Mouse (Mus musculus): Measurements from ENCODE around the gene Skiv2l.
"Not testable (repeated sequence)": the region's sequence is repeated elsewhere in the genome, so short reads cannot be mapped to it uniquely, and the experiment has no call there.

The Skiv2l gene

GRCm38 (mm10) chr17:34879336-34879879, 29.4 kb upstream of the Skiv2l start, which contains the start of gene Zbtb12:
Zbtb12 (plus strand) TSS chr17:34879483.
- peak; percentile 33 for DNase-seq (ENCODE audit: low read depth, low spot score)

GRCm38 (mm10) chr17:34874321-34874720, 24.3 kb upstream of the Skiv2l start:
- DNase-seq (ENCODE audit: low read depth, low spot score) = no peak

- DNase-seq (ENCODE audit: low read depth, low spot score) = no peak
Observed at GRCm38 (mm10) chr17:34865981-34866380, 16.0 kb upstream of the Skiv2l start.

GRCm38 (mm10) chr17:34862416-34863081, 12.5 kb upstream of the Skiv2l start, which contains the start of gene Cfb:
Cfb (minus strand) TSS chr17:34862518.
- no peak for DNase-seq (ENCODE audit: low read depth, low spot score)

GRCm38 (mm10) chr17:34861704-34862415, 11.8 kb upstream of the Skiv2l start:
- DNase-seq (ENCODE audit: low read depth, low spot score) = no peak

- DNase-seq (ENCODE audit: low read depth, low spot score) = no peak
Observed at GRCm38 (mm10) chr17:34860514-34860913, 10.5 kb upstream of the Skiv2l start.

GRCm38 (mm10) chr17:34858670-34859069, 8.7 kb upstream of the Skiv2l start:
- no peak for DNase-seq (ENCODE audit: low read depth, low spot score)

GRCm38 (mm10) chr17:34855825-34856224, 5.8 kb upstream of the Skiv2l start:
- DNase-seq (ENCODE audit: low read depth, low spot score) = peak; percentile 73

- DNase-seq (ENCODE audit: low read depth, low spot score) = no peak
Observed at GRCm38 (mm10) chr17:34854761-34855160, 4.8 kb upstream of the Skiv2l start.

GRCm38 (mm10) chr17:34853511-34853910, 3.5 kb upstream of the Skiv2l start:
- no peak for DNase-seq (ENCODE audit: low read depth, low spot score)

GRCm38 (mm10) chr17:34850517-34851125, 611 bp upstream of the Skiv2l start:
- peak; percentile 41 for DNase-seq (ENCODE audit: low read depth, low spot score)

- DNase-seq (ENCODE audit: low read depth, low spot score) = no peak
Observed at GRCm38 (mm10) chr17:34847615-34848014, 2.4 kb downstream of the Skiv2l start.

- no peak for DNase-seq (ENCODE audit: low read depth, low spot score)
Observed at GRCm38 (mm10) chr17:34847192-34847591, 2.8 kb downstream of the Skiv2l start.

- no peak for DNase-seq (ENCODE audit: low read depth, low spot score)
Observed at GRCm38 (mm10) chr17:34844884-34845283, 5.1 kb downstream of the Skiv2l start.

- no peak for DNase-seq (ENCODE audit: low read depth, low spot score)
Observed at GRCm38 (mm10) chr17:34840736-34841307, 9.2 kb downstream of the Skiv2l start.

- no peak for DNase-seq (ENCODE audit: low read depth, low spot score)
Observed at GRCm38 (mm10) chr17:34838785-34839184, 11.2 kb downstream of the Skiv2l start.

- no peak for DNase-seq (ENCODE audit: low read depth, low spot score)
Observed at GRCm38 (mm10) chr17:34837464-34838324, 12.3 kb downstream of the Skiv2l start.

- peak; percentile 98 for DNase-seq (ENCODE audit: low read depth, low spot score)
Observed at GRCm38 (mm10) chr17:34836856-34837221, 13.2 kb downstream of the Skiv2l start, which contains the start of the genes Stk19 and Dxo. Stk19 (minus strand) TSS chr17:34836945. Dxo (plus strand) TSS chr17:34837019.

GRCm38 (mm10) chr17:34836155-34836855, 13.7 kb downstream of the Skiv2l start:
- no peak for DNase-seq (ENCODE audit: low read depth, low spot score)

- not testable (repeated sequence) for DNase-seq (ENCODE audit: low read depth, low spot score)
Observed at GRCm38 (mm10) chr17:34830776-34831175, 19.2 kb downstream of the Skiv2l start.

All from 3T3-L1 (cell line).